ENCODE assay signal across 8 mouse cellular contexts in the genomic region with DNA sequence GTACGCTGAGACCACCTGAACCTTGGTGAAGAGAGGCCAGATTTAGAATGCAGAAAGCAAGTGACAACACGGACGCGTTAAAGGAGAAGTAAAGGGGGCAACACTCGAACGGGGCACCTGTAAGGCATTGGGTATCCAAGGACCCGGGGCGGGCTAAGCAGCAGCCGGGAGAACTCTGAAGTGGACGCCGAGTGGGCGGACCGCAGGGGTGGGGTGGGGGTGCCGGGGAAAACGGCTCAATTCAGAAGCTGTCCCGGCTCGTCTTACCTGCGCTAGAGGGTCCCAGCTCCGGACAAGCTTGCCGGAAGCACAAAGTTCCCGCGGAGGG. TPM values are rescaled to one million over a fixed set of nuclear protein-coding genes. Genes with fewer than 3 reads are reported as not detected.
A peak's percentile ranks its signal among the peaks of the same experiment; 100 is the strongest.
DNase-seq lines count a peak whose midpoint lies in the region; ATAC-seq and TF ChIP-seq lines count a peak whose summit lies in the region.

No protein-coding gene starts in this region.

- H3K27ac ChIP-seq in heart, embryonic 11.5 days (ENCODE audit: low read depth, low read length), result peak overlapping the region; percentile 94
- peak overlapping the region; percentile 12; the same call in 1 of the 2 replicates for H3K27ac ChIP-seq in ES-Bruce4 (ENCODE audit: insufficient read depth, low read length)
- peak overlapping the region; percentile 73 for H3K27ac ChIP-seq in forebrain, embryonic 15.5 days (replicated peaks)
- H3K27ac ChIP-seq in liver, embryonic 16.5 days (ENCODE audit: low read length), result peak overlapping the region; percentile 72

- H3K36me3 ChIP-seq in heart, embryonic 11.5 days (ENCODE audit: control insufficient read depth, insufficient read depth, low read length), result no peaks in the 10 kb centered on the region
- peaks cover 17% of the 10 kb centered on the region for H3K36me3 ChIP-seq in ES-Bruce4 (ENCODE audit: control insufficient read depth, insufficient read depth, low read length, poor library complexity, severe bottlenecking)
- H3K36me3 ChIP-seq in forebrain, embryonic 15.5 days, result no peaks in the 10 kb centered on the region
- H3K36me3 ChIP-seq in liver, embryonic 16.5 days (ENCODE audit: control insufficient read depth, insufficient read depth), result no peaks in the 10 kb centered on the region

- TF ChIP-seq CTCF in ES-Bruce4 (IDR thresholded peaks at IDR 0.05; ENCODE audit: low read depth, low read length), result no peak

- no peaks in the 10 kb centered on the region for H3K9me3 ChIP-seq in heart, embryonic 11.5 days (replicated peaks; ENCODE audit: control insufficient read depth, low read length)
- H3K9me3 ChIP-seq in ES-Bruce4 (replicated peaks; ENCODE audit: control insufficient read depth, insufficient read depth, low read length, poor library complexity, severe bottlenecking), result no peaks in the 10 kb centered on the region
- H3K9me3 ChIP-seq in forebrain, embryonic 15.5 days, result no peaks in the 10 kb centered on the region
- H3K9me3 ChIP-seq in liver, embryonic 16.5 days (replicated peaks; ENCODE audit: control insufficient read depth, low read length), result no peaks in the 10 kb centered on the region

- H3K27me3 ChIP-seq in heart, embryonic 11.5 days (ENCODE audit: control insufficient read depth, insufficient read depth, low read length), result no peaks in the 10 kb centered on the region
- H3K27me3 ChIP-seq in ES-Bruce4 (ENCODE audit: control insufficient read depth, insufficient read depth, low read length, poor library complexity, severe bottlenecking), result no peaks in the 10 kb centered on the region
- H3K27me3 ChIP-seq in forebrain, embryonic 15.5 days, result no peaks in the 10 kb centered on the region
- no peaks in the 10 kb centered on the region for H3K27me3 ChIP-seq in liver, embryonic 16.5 days (ENCODE audit: control insufficient read depth, insufficient read depth, low read depth, low read length)

- DNase-seq in heart, postnatal 14 days, result no peak
- DNase-seq in right cerebral cortex, postnatal 36 days (ENCODE audit: low spot score in 2 of 2), result no peak
- DNase-seq in layer of hippocampus, postnatal 14 days (ENCODE audit: low spot score in 2 of 2), result no peak
- DNase-seq in cerebellum, adult 11 months, result no peak

- no peak for TF ChIP-seq POLR2A in ES-Bruce4 (IDR thresholded peaks at IDR 0.05; ENCODE audit: insufficient read depth, low read length)

- peaks cover 20% of the 10 kb centered on the region for H3K4me1 ChIP-seq in heart, embryonic 11.5 days (ENCODE audit: control insufficient read depth, insufficient read depth, low read length)
- no peaks in the 10 kb centered on the region for H3K4me1 ChIP-seq in ES-Bruce4 (ENCODE audit: control insufficient read depth, insufficient read depth, low read length)
- peaks cover 43% of the 10 kb centered on the region for H3K4me1 ChIP-seq in forebrain, embryonic 15.5 days
- peaks cover 14% of the 10 kb centered on the region for H3K4me1 ChIP-seq in liver, embryonic 16.5 days (ENCODE audit: control insufficient read depth, low read depth, low read length)

- peak overlapping the region; percentile 97 for H3K4me3 ChIP-seq in heart, embryonic 11.5 days (ENCODE audit: low read depth, low read length)
- H3K4me3 ChIP-seq in ES-Bruce4 (ENCODE audit: low read depth, low read length), result peak overlapping the region; percentile 99
- peak overlapping the region; percentile 56 for H3K4me3 ChIP-seq in forebrain, embryonic 15.5 days
- peak overlapping the region; percentile 99 for H3K4me3 ChIP-seq in liver, embryonic 16.5 days (ENCODE audit: low read depth, low read length)

- ATAC-seq in heart, embryonic 11.5 days (replicated peaks; ENCODE audit: insufficient number of reproducible peaks, low FRiP score, low TSS enrichment), result peak; percentile 51
- no peak for ATAC-seq in forebrain, embryonic 15.5 days (replicated peaks)
- ATAC-seq in liver, embryonic 16.5 days (ENCODE audit: low read depth), result peak; percentile 27

- intact Hi-C loops in heart, postnatal 14 days (cut with DNase I), result no loop called here

- no peak for TF ChIP-seq EP300 in ES-Bruce4 (IDR thresholded peaks at IDR 0.05; ENCODE audit: insufficient read depth, low read depth, low read length)

- H3K4me2 ChIP-seq in heart, embryonic 11.5 days, result peak overlapping the region; percentile 70
- peak overlapping the region; percentile 81 for H3K4me2 ChIP-seq in forebrain, embryonic 15.5 days (replicated peaks)
- H3K4me2 ChIP-seq in liver, embryonic 16.5 days (ENCODE audit: low read depth, low read length), result peak overlapping the region; percentile 93

- under 1% methylated on average over 22 of the region's 22 CpGs for WGBS in heart, embryonic 11.5 days (ENCODE audit: insufficient replicate concordance)
- WGBS in forebrain, embryonic 15.5 days, result 0% methylated on average over 22 of the region's 22 CpGs
- 0% methylated on average over 22 of the region's 22 CpGs for WGBS in liver, embryonic 16.5 days (ENCODE audit: insufficient replicate concordance)

- peak overlapping the region; percentile 97 for H3K9ac ChIP-seq in heart, embryonic 11.5 days (ENCODE audit: low read depth, low read length)
- peak overlapping the region; percentile 91 for H3K9ac ChIP-seq in ES-Bruce4 (ENCODE audit: low read depth, poor library complexity, severe bottlenecking)
- peak overlapping the region; percentile 72 for H3K9ac ChIP-seq in forebrain, embryonic 15.5 days (replicated peaks)
- H3K9ac ChIP-seq in liver, embryonic 16.5 days (ENCODE audit: low read depth, low read length), result peak overlapping the region; percentile 85

RNA-seq across cellular contexts. Expression of gene Cnot9, which starts 0.5 kb away (rescaled TPM):
- polyA plus RNA-seq in heart, embryonic 11.5 days (2014; fragmentation: Nextera tagmentation; extraction: Ambion mirVana), result 41.4 and 48.7 TPM in 2 replicates
- total RNA-seq in heart, postnatal 14 days (2021), result 10 to 100 TPM; 16.0 to 17.2 TPM
- 93.1 and 99.8 TPM in 2 replicates for polyA plus RNA-seq in ES-Bruce4 (2011; ENCODE audit: insufficient read depth, insufficient read length, low read depth, missing spikeins)
- polyA plus RNA-seq in forebrain, embryonic 15.5 days (2015; fragmentation: Nextera tagmentation; extraction: Ambion mirVana), result 53.8 and 56.2 TPM in 2 replicates
- polyA plus RNA-seq in liver, embryonic 16.5 days (2015; fragmentation: Nextera tagmentation; extraction: Ambion mirVana), result 27.2 and 28.9 TPM in 2 replicates
- 10 to 100 TPM; 30.5 to 33.4 TPM for total RNA-seq in layer of hippocampus, postnatal 14 days (2021)

RNA-seq across cellular contexts. Expression of gene Plcd4, which starts 37.3 kb away (rescaled TPM):
- 0.17 and 0.46 TPM in 2 replicates for polyA plus RNA-seq in heart, embryonic 11.5 days (2014; fragmentation: Nextera tagmentation; extraction: Ambion mirVana)
- not detected for total RNA-seq in heart, postnatal 14 days (2021)
- 1.8 and 2.9 TPM in 2 replicates for polyA plus RNA-seq in ES-Bruce4 (2011; ENCODE audit: insufficient read depth, insufficient read length, low read depth, missing spikeins)
- polyA plus RNA-seq in forebrain, embryonic 15.5 days (2015; fragmentation: Nextera tagmentation; extraction: Ambion mirVana), result 3.4 and 5.3 TPM in 2 replicates
- 0.04 and 0.40 TPM in 2 replicates for polyA plus RNA-seq in liver, embryonic 16.5 days (2015; fragmentation: Nextera tagmentation; extraction: Ambion mirVana)
- total RNA-seq in layer of hippocampus, postnatal 14 days (2021), result 10 to 100 TPM; 19.4 to 19.9 TPM

RNA-seq across cellular contexts. Expression of gene Usp37, which starts 38.7 kb away (rescaled TPM):
- polyA plus RNA-seq in heart, embryonic 11.5 days (2014; fragmentation: Nextera tagmentation; extraction: Ambion mirVana), result 24.1 and 27.5 TPM in 2 replicates
- 10 to 100 TPM; 10.8 to 12.4 TPM for total RNA-seq in heart, postnatal 14 days (2021)
- polyA plus RNA-seq in ES-Bruce4 (2011; ENCODE audit: insufficient read depth, insufficient read length, low read depth, missing spikeins), result 52.1 and 52.8 TPM in 2 replicates
- 32.2 and 33.0 TPM in 2 replicates for polyA plus RNA-seq in forebrain, embryonic 15.5 days (2015; fragmentation: Nextera tagmentation; extraction: Ambion mirVana)
- polyA plus RNA-seq in liver, embryonic 16.5 days (2015; fragmentation: Nextera tagmentation; extraction: Ambion mirVana), result 11.5 and 12.1 TPM in 2 replicates
- 10 to 100 TPM; 21.6 to 21.7 TPM for total RNA-seq in layer of hippocampus, postnatal 14 days (2021)

Comparison
In these comparisons a context has a peak if more than half of its experiments do, and no peak if none do; other contexts are left out.
1. H3K27ac ChIP-seq: peak in every context shown above with its lines; median percentile 94 in heart, embryonic 11.5 days; 73 in forebrain, embryonic 15.5 days; 72 in liver, embryonic 16.5 days; 12 in ES-Bruce4.